Mouse (Mus musculus): Measurements from ENCODE around the gene Ldlrap1. TPM values are rescaled to one million over a fixed set of nuclear protein-coding genes. Genes with fewer than 3 reads are reported as not detected.

Gene Ldlrap1
- polyA plus RNA-seq, 1 experiment = 11.8 TPM

Other genes with a start within 250 kb of the Ldlrap1 start
- gene Mtfr1l, start 232.6 kb downstream of the Ldlrap1 start, polyA plus RNA-seq (2012; ENCODE audit: insufficient read depth, insufficient read length, missing spikeins) = 89.6 and 106 TPM in 2 replicates
- 3.6 and 4.5 TPM in 2 replicates for gene Selenon, start 215.9 kb downstream of the Ldlrap1 start, polyA plus RNA-seq (2012; ENCODE audit: insufficient read depth, insufficient read length, missing spikeins)
- gene Man1c1, start 63.7 kb downstream of the Ldlrap1 start, polyA plus RNA-seq (2012; ENCODE audit: insufficient read depth, insufficient read length, missing spikeins) = 2.5 and 2.6 TPM in 2 replicates
- gene Maco1, start 85.3 kb upstream of the Ldlrap1 start, polyA plus RNA-seq (2012; ENCODE audit: insufficient read depth, insufficient read length, missing spikeins) = 22.4 and 26.2 TPM in 2 replicates
- not detected in 2 replicates for gene Rhd, start 96.5 kb upstream of the Ldlrap1 start, polyA plus RNA-seq (2012; ENCODE audit: insufficient read depth, insufficient read length, missing spikeins)
- gene Tmem50a, start 147.0 kb upstream of the Ldlrap1 start, polyA plus RNA-seq (2012; ENCODE audit: insufficient read depth, insufficient read length, missing spikeins) = 110 and 115 TPM in 2 replicates
- gene Rsrp1, start 155.6 kb upstream of the Ldlrap1 start, polyA plus RNA-seq (2012; ENCODE audit: insufficient read depth, insufficient read length, missing spikeins) = 185 and 418 TPM in 2 replicates
- gene Syf2, start 162.9 kb upstream of the Ldlrap1 start, polyA plus RNA-seq (2012; ENCODE audit: insufficient read depth, insufficient read length, missing spikeins) = 71.8 and 75.9 TPM in 2 replicates

Data from brown adipose tissue, adult 24 weeks (tissue).